Mouse (Mus musculus): ENCODE measurements at regions not wholly inside any gene's neighbourhood (a gene's known extent, or its start where the extent isn't known, plus 50 kb on each side); places are given as distances from the start of the nearest gene placed in this dataset.
A peak's percentile ranks its signal among the peaks of the same experiment; 100 is the strongest.

DNA sequence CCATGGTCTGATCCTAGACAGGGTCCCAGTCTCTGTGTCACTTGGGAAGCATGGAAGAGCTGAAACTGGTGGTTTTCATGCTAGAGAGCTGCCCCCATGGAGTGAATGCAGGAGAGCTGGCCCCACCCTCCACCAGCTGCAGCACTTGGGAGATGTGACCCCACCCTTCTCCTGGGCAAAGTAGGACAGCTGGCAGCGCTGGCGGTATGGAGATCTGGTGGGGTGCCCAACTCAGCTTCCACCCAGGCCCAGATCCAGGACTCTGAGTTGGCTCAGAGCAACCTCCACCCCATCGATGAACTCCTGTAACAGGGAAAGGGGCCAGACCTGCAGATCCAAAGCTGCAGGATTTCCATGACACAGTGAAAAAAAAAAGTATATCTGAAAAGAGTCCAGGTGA is 115.3 kb upstream of the Flrt2 start:
- Histone ChIP-seq H3K4me3 (ENCODE audit: insufficient read depth in 1 of 2, low read depth in 2 of 2, low read length in 2 of 2) (no peak overlapping the region), H3K27ac (no peak overlapping the region), H3K9ac (replicated peaks) (no peak overlapping the region), H3K4me2 (ENCODE audit: low read depth) (no peak overlapping the region), H3K27me3 (ENCODE audit: control insufficient read depth, insufficient read depth, low read length) (no peaks in the 10 kb centered on the region), H3K9me3 (ENCODE audit: control insufficient read depth, low read length) (no peaks in the 10 kb centered on the region), H3K4me1 (replicated peaks; ENCODE audit: control insufficient read depth in 2 of 2, insufficient read depth in 2 of 2, low read length in 1 of 2) (no peaks in the 10 kb centered on the region), H3K36me3 (replicated peaks; ENCODE audit: control insufficient read depth, insufficient read depth, low read depth) (no peaks in the 10 kb centered on the region)
- ATAC-seq (ENCODE audit: insufficient read depth) (no peak), DNase-seq (ENCODE audit: low read depth in 3 of 3, low spot score in 3 of 3) (no peak)
- TF ChIP-seq EP300 (IDR thresholded peaks at IDR 0.05; ENCODE audit: low read depth): no peak
- TF ChIP-seq CTCF (IDR thresholded peaks at IDR 0.05; ENCODE audit: low read depth): no peak
- WGBS (ENCODE audit: insufficient replicate concordance): 71% methylated on average over 3 of the region's 3 CpGs

DNA sequence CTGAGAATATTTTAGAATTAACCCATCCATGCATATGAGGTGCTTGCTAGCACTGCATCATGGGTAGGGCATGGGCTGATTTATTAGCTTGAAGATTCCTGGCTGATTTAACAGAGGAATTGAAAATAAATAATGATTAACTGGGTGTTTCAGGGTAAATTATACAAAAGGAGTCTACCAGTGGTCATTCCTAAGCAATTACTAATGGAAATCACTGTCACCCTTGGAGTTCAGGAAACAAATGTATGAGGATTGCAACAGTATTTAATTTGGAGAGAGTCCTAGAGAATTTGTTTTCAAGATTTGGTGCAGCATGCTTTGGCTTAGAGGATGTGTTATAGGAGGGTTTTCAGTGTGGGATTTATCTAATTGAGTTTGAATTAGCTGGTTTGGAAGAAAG is 103.0 kb upstream of the Flrt2 start:
- H3K27me3 ChIP-seq (ENCODE audit: control insufficient read depth, insufficient read depth, low read length): no peaks in the 10 kb centered on the region
- H3K36me3 ChIP-seq (replicated peaks; ENCODE audit: control insufficient read depth, insufficient read depth, low read depth): no peaks in the 10 kb centered on the region
- H3K4me3 ChIP-seq (ENCODE audit: insufficient read depth in 1 of 2, low read depth in 2 of 2, low read length in 2 of 2): no peak overlapping the region
- no peak overlapping the region for H3K4me2 ChIP-seq (ENCODE audit: low read depth)
- no peak for ATAC-seq (ENCODE audit: insufficient read depth)
- H3K27ac ChIP-seq: no peak overlapping the region
- H3K4me1 ChIP-seq (replicated peaks; ENCODE audit: control insufficient read depth in 2 of 2, insufficient read depth in 2 of 2, low read length in 1 of 2): no peaks in the 10 kb centered on the region
- H3K9me3 ChIP-seq (ENCODE audit: control insufficient read depth, low read length): no peaks in the 10 kb centered on the region
- no peak for TF ChIP-seq CTCF (IDR thresholded peaks at IDR 0.05; ENCODE audit: low read depth)
- TF ChIP-seq EP300 (IDR thresholded peaks at IDR 0.05; ENCODE audit: low read depth): no peak
- no peak overlapping the region for H3K9ac ChIP-seq (replicated peaks)
- no peak for DNase-seq (ENCODE audit: low read depth in 3 of 3, low spot score in 3 of 3)

DNA sequence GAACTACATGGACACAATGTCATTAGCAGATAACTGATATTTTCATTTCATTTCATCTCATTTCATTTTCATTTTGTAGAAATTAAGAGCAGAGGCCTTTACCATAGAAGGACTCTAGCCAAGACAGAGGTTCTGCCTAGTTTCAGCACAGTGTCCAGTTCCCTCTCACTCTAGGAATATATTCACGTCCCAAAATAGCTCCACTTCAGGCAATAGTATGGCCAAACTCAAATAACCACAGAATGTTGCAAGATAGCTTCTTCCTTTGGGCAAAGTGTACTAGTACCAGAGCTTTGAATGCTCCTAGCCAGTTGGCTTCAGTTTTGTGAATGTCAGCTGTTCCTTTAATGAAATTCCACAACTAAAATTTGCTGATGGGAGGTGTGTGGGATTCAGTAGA is 72.7 kb upstream of the Flrt2 start:
- Histone ChIP-seq H3K9ac (replicated peaks) (no peak overlapping the region), H3K27me3 (ENCODE audit: control insufficient read depth, insufficient read depth, low read length) (no peaks in the 10 kb centered on the region), H3K4me3 (ENCODE audit: insufficient read depth in 1 of 2, low read depth in 2 of 2, low read length in 2 of 2) (no peak overlapping the region), H3K4me1 (replicated peaks; ENCODE audit: control insufficient read depth in 2 of 2, insufficient read depth in 2 of 2, low read length in 1 of 2) (no peaks in the 10 kb centered on the region), H3K36me3 (replicated peaks; ENCODE audit: control insufficient read depth, insufficient read depth, low read depth) (no peaks in the 10 kb centered on the region), H3K9me3 (ENCODE audit: control insufficient read depth, low read length) (no peaks in the 10 kb centered on the region), H3K4me2 (ENCODE audit: low read depth) (no peak overlapping the region), H3K27ac (no peak overlapping the region)
- WGBS (ENCODE audit: insufficient replicate concordance): 32% methylated on average over 1 of the region's 1 CpGs
- no peak for DNase-seq (ENCODE audit: low read depth in 3 of 3, low spot score in 3 of 3)
- no peak for ATAC-seq (ENCODE audit: insufficient read depth)
- TF ChIP-seq CTCF (IDR thresholded peaks at IDR 0.05; ENCODE audit: low read depth): no peak
- TF ChIP-seq EP300 (IDR thresholded peaks at IDR 0.05; ENCODE audit: low read depth): no peak

DNA sequence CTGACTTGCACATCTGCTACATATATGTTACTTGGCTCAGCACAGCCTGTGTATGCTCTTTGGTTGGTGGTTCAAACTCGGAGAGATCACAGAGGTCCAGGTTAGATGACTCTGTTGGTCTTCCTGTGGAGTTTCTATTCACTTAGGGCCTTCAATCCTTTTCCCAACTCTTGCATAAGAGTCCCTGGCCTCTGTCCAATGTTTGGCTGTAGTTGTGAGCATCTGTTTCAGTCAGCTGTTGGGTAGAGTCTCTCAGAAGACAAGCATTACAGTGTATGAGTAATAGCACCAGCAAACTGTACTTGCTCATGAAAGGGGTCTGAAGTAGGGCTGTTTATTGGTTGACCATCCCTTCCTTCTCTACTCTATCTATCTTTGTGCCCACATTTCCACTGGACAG is 61.0 kb upstream of the Flrt2 start:
- no peaks in the 10 kb centered on the region for H3K9me3 ChIP-seq (ENCODE audit: control insufficient read depth, low read length)
- no peak overlapping the region for H3K9ac ChIP-seq (replicated peaks)
- H3K36me3 ChIP-seq (replicated peaks; ENCODE audit: control insufficient read depth, insufficient read depth, low read depth): no peaks in the 10 kb centered on the region
- DNase-seq (ENCODE audit: low read depth in 3 of 3, low spot score in 3 of 3): peak in 1 of 3 experiments; percentile 2
- ATAC-seq (ENCODE audit: insufficient read depth): no peak
- TF ChIP-seq EP300 (IDR thresholded peaks at IDR 0.05; ENCODE audit: low read depth): no peak
- TF ChIP-seq CTCF (IDR thresholded peaks at IDR 0.05; ENCODE audit: low read depth): no peak
- H3K27me3 ChIP-seq (ENCODE audit: control insufficient read depth, insufficient read depth, low read length): no peaks in the 10 kb centered on the region
- no peak overlapping the region for H3K27ac ChIP-seq
- no peak overlapping the region for H3K4me3 ChIP-seq (ENCODE audit: insufficient read depth in 1 of 2, low read depth in 2 of 2, low read length in 2 of 2)
- H3K4me2 ChIP-seq (ENCODE audit: low read depth): no peak overlapping the region
- H3K4me1 ChIP-seq (replicated peaks; ENCODE audit: control insufficient read depth in 2 of 2, insufficient read depth in 2 of 2, low read length in 1 of 2): no peaks in the 10 kb centered on the region
- 54% methylated on average over 1 of the region's 1 CpGs for WGBS (ENCODE audit: insufficient replicate concordance)

DNA sequence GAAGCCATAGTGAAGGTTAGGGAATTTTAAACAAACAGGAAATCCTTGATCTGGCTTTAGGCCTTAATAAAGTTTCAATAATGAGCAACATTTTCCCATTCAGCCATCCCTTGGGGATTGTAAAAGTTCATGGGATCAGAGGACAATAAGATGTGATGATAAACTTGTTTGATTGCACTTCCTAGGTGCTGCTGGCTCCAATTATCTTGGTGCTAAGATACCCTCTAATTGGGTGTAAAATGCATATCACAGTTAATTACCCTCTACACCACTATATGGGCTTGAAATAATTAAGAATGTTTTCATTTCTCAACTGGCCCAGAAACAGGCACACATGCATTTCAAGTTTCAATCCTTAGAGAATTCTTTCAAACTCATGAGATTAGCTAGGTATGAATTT is 55.4 kb upstream of the Flrt2 start:
- Histone ChIP-seq H3K36me3 (replicated peaks; ENCODE audit: control insufficient read depth, insufficient read depth, low read depth) (no peaks in the 10 kb centered on the region), H3K9me3 (ENCODE audit: control insufficient read depth, low read length) (no peaks in the 10 kb centered on the region), H3K9ac (replicated peaks) (no peak overlapping the region), H3K4me3 (ENCODE audit: insufficient read depth in 1 of 2, low read depth in 2 of 2, low read length in 2 of 2) (no peak overlapping the region), H3K27me3 (ENCODE audit: control insufficient read depth, insufficient read depth, low read length) (no peaks in the 10 kb centered on the region), H3K4me1 (replicated peaks; ENCODE audit: control insufficient read depth in 2 of 2, insufficient read depth in 2 of 2, low read length in 1 of 2) (no peaks in the 10 kb centered on the region), H3K4me2 (ENCODE audit: low read depth) (no peak overlapping the region), H3K27ac (no peak overlapping the region)
- DNase-seq (ENCODE audit: low read depth in 3 of 3, low spot score in 3 of 3): no peak
- no peak for ATAC-seq (ENCODE audit: insufficient read depth)
- TF ChIP-seq CTCF (IDR thresholded peaks at IDR 0.05; ENCODE audit: low read depth): no peak
- no peak for TF ChIP-seq EP300 (IDR thresholded peaks at IDR 0.05; ENCODE audit: low read depth)

DNA sequence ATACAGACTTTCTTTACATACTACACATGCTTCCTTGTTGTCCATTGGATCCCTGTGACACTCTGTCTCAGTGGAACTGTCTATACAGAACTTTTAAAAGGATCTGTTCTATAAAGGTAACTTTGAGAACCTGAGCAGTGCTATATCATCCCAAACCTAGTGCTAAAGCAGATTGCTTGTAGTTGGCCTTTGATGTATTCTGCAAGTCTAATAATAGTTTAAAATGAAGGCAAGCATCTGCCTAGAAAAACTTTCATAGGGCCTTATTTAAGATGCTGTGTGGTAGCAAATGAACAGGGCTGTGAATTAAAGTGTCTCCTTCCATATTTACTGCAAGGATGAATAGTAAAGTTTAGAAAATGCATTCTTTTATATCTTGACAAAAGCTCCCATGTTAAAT is 52.1 kb upstream of the Flrt2 start:
- no peak for TF ChIP-seq CTCF (IDR thresholded peaks at IDR 0.05; ENCODE audit: low read depth)
- no peak for TF ChIP-seq EP300 (IDR thresholded peaks at IDR 0.05; ENCODE audit: low read depth)
- no peak for ATAC-seq (ENCODE audit: insufficient read depth)
- H3K36me3 ChIP-seq (replicated peaks; ENCODE audit: control insufficient read depth, insufficient read depth, low read depth): no peaks in the 10 kb centered on the region
- no peak for DNase-seq (ENCODE audit: low read depth in 3 of 3, low spot score in 3 of 3)
- H3K9me3 ChIP-seq (ENCODE audit: control insufficient read depth, low read length): no peaks in the 10 kb centered on the region
- H3K27me3 ChIP-seq (ENCODE audit: control insufficient read depth, insufficient read depth, low read length): no peaks in the 10 kb centered on the region
- no peak overlapping the region for H3K27ac ChIP-seq
- H3K4me3 ChIP-seq (ENCODE audit: insufficient read depth in 1 of 2, low read depth in 2 of 2, low read length in 2 of 2): no peak overlapping the region
- no peaks in the 10 kb centered on the region for H3K4me1 ChIP-seq (replicated peaks; ENCODE audit: control insufficient read depth in 2 of 2, insufficient read depth in 2 of 2, low read length in 1 of 2)
- H3K4me2 ChIP-seq (ENCODE audit: low read depth): no peak overlapping the region
- H3K9ac ChIP-seq (replicated peaks): no peak overlapping the region

All from liver, embryonic 14.5 days (tissue).